Mouse (Mus musculus) inflammation-experienced regulatory T-cells, adult 16 weeks (primary cell): ENCODE data around the gene Thap12. TPM values are rescaled to one million over a fixed set of nuclear protein-coding genes. Genes with fewer than 3 reads are reported as not detected.

Experiments used
- polyA plus RNA-seq: library from polyadenylated mRNA; unstranded; fragments of 100-300 nt; shearing (Covaris generic); gene quantifications from one replicate; pipeline ENCODE4 v1.2.1, GENCODE M21; 2017

Gene Thap12
- polyA plus RNA-seq: 13.5 TPM

GRCm38 (mm10) chr7:98702283-98703240 lies at the start of gene Thap12:
Gene Thap12, plus strand, starts transcription at chr7:98703103.

GRCm38 (mm10) chr7:98656531-98657221 lies 46.2 kb upstream of the Thap12 start, which contains the start of gene Emsy:
Gene Emsy, minus strand, starts transcription at chr7:98656783.

Other genes starting within 250 kb of the Thap12 start
- 165 TPM for gene Lrrc32, start 213.8 kb upstream of the Thap12 start, polyA plus RNA-seq
- gene Emsy, start 46.3 kb upstream of the Thap12 start, polyA plus RNA-seq: 113 TPM
- gene Wnt11, start 132.0 kb downstream of the Thap12 start, polyA plus RNA-seq: not detected